Mouse (Mus musculus) adrenal gland, postnatal 4 days (tissue): Measurements from ENCODE around the gene Ifitm3. TPM values are rescaled to one million over a fixed set of nuclear protein-coding genes. Genes with fewer than 3 reads are reported as not detected.
"Not testable (repeated sequence)": the region's sequence is repeated elsewhere in the genome, so short reads cannot be mapped to it uniquely, and the experiment has no call there.

Source experiments
- DNase-seq, 2 experiments: peaks; one replicate each; pipeline ENCODE4 v3.0.0; 2021 to 2022; ENCODE audit warnings: low spot score in 2 of 2, mixed read lengths in 2 of 2
- total RNA-seq, 2 experiments: library from RNA; stranded (reverse); gene quantifications; 2 replicates each; pipeline ENCODE4 v1.2.3; 2021

Ifitm3 gene
- total RNA-seq, 2 experiments from 2014 or later, result 109 to 115 TPM

DNA sequence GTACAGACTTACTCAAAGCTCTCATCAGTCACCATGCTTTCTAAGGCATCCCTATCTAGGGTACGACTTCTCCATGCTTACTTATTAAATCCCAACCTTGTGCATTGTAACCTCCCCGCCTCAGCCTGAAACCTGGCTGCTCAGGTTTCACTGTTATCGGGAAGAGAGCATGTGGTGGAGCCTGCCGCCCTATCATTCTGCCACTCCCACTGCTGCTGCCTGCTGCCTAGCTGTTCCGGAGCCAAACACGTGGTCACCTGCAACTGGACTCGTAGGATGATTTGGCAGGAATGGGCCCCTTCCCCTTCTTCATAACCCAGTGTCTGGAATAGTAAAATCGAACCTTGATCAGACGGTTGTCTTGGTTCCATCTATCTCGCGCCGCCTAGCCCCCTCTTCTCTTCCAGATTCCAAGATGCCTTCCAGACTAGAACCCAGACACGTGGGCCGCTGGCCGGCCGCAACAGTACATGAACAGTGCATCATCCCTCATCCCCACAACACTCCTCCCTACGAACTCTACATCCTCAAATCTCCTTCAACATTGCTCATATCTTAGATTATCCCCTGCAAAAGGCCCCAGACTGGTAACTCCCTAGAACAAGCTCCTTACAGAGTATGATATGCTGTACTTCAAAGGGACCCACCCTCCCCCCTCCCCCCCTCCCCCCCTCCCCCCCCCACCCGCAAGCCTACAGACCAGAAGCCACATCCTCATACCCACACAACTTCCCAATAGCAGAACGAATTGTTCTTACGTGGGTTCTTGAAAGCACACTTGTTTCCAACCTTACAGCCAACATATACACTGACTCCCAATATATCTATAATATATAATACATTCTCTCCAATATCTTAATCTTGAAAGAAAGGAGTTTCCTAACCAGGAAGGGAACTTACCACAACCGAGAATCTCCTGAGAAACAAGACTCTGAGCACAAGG lies 27.8 kb upstream of the Ifitm3 start:
- DNase-seq, result no peak

DNA sequence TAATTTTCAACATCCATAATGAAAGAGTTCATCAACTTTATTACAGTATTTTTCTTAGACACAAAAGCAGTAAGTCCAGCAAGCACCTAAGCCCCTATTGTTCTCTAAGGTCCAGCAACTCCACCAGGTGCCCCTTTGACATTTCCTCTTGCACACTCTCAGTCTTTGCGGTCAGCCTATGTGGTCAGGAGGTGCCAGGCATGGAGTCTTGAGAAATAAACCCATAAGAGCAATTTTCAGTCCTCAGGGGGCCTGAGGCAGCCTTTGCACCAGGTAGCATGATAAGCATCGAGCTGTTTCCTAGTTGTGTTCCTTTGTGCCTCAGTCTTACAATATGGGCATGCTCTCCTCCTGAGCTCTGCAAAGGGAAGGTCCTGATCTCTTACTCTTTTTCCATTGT lies 26.1 kb upstream of the Ifitm3 start:
- not testable (repeated sequence) for DNase-seq

DNA sequence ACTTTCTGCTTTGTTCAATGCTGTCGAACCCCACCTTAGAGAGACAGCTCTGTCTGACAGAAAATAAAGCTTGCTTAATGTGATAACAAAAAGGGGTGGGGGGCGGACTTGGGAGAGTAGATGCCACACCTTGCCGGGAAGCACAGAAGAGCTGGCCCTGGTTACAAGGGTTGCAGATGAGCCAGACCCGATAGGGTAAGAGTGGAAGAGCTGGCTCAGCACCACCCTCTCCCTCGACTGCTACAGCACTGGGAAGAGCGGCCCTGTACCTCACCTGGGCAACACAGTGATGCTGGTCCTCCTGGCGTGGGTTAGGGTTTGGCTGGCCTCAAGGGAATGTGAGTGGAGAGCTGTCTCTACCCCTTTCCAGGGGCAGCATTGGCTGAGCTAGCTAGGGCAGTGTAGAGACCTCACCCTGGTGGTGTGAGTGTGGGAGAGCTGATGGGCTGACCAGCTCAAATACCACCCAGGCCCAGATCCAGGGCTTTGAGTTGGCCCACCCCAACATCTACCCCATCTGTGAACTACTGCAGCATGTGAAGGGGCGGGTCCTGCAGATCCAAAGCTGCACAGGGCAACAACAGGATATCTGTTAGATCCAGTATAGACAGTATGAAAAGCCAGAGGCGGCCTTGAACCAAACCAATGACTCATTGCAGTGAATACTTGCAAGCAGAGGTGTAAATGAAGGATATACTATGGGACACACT lies 22.0 kb upstream of the Ifitm3 start:
- DNase-seq, result no peak

DNA sequence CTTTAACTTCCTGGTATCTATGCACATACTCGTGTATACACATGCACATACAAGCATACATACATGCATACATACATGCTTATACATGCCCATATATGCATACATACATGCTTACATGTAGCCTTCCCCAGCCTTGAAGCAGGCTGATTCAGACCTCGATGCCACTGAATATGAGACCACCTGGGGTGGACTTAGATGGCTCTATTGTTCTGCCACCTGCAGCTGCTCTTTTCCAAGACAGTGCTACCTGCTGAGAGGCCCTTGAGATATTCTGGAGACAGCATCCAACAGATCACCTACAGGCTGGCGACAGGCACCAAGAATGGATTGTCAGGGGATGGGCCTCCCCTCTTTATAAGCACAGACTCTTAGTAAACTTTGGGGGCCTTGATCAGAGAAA lies 19.8 kb upstream of the Ifitm3 start:
- no peak for DNase-seq

DNA sequence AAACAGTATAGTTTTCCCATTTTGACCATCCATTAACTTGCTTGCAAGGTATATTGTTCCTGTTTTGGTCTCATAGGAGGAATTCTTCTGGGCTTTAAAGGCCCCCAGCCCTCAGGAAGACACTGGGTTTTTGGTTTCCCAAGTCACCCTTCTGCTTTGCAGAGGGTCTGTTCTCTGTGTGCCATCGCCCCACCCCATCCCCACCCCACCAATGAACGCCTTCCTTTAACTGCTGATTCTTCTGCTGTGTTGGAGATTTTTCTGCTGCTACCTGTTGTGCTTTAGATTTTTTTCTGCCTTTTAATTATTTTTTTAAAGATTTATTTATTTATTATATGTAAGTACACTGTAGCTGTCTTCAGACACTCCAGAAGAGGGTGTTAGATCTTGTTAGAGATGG lies 18.3 kb upstream of the Ifitm3 start, which contains the start of gene Gm17387:
Gene Gm17387 (plus strand): TSS at position 301 of the 400 bp plus-strand sequence.
- DNase-seq, result no peak

DNA sequence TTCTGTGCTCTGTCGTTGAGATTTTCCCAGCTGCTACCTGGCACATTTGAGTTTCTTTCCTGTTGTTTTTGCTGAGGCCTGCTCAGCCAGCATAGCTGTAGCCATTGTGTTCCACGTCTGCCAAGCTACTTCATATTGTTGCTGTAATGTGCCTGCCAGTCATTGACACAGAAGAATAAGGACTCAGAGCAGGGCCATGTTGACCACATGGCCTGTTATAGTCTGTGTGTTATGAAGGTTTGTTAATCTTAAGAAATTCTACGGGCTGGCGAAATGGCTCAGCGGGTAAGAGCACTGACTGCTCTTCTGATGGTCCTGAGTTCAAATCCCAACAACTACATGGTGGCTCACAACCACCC lies 16.1 kb upstream of the Ifitm3 start:
- no peak for DNase-seq

DNA sequence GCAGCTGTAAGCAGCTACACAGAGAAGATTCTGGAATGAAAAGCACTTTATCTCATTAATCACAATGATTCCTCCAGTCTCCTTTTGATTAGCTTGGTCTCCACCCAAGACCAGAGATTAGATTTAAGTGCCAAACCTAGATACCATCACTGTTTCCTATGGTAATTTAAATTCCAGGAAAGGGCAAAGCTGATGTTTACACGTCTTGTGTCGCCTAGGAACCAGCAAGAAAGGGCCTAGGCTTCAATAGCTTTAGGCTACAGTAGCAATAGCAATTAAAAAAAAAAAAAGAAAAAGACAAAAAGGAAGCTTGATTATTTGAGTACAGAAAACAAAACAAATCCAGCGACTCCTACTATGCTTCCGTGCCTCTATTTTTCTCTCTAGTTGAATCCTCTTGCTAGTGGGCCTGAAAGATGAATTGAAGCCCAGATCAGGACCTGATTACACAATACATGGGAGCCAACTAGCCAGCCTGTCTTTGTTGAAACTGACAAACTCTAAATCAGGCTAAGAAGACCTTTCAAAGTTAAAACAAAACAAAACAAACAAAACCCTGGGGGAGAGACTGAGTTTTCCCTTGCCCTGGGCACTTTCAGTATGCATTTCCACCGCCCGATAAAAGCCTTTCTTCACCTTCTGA lies 15.6 kb upstream of the Ifitm3 start:
- DNase-seq, result no peak

DNA sequence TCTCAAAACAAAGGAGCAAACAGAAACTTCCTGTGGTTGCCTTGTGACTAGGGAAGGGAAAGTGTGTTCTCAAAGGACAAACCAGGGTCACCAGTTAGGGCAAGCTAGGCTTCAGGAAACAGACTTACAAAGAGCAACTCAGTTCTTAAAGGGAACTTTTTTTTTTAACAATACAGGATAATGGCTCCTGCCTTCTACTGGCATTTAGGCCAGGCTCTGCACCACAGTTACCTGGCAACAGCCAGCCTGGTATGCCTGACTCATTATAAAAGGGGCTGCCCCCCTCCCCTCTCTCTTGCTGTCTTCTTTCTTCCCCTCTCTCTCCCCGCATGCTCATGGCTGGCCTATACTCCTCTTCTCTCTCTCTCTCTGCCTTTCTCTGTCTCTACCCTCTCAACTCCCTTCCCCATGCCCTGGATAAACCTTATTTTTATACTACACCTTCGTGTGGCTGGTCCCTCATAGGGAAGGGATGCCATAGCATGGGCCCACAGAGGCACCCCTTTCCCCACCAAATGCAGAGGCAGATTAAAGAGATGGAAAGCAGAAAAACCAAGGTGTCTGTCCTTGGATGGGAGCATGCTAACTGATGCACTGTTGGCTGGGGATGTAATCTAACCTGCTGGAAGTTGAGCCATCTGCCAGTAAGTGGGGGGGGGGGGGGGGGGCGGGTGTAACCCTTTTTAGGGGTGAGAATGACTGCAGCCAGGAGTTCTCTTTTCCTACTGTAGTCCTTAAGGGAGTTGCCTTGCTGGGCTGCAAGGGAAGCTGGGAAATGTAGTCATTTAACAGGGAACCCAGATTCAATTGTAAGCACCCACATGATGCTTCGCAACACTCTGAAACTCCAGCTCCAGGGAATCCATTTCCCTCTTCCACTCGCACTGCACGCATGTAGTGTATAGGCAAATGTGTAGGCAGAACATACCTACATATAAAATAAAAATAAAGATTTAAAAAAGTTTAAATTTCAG lies 14.6 kb upstream of the Ifitm3 start:
- DNase-seq, result no peak

DNA sequence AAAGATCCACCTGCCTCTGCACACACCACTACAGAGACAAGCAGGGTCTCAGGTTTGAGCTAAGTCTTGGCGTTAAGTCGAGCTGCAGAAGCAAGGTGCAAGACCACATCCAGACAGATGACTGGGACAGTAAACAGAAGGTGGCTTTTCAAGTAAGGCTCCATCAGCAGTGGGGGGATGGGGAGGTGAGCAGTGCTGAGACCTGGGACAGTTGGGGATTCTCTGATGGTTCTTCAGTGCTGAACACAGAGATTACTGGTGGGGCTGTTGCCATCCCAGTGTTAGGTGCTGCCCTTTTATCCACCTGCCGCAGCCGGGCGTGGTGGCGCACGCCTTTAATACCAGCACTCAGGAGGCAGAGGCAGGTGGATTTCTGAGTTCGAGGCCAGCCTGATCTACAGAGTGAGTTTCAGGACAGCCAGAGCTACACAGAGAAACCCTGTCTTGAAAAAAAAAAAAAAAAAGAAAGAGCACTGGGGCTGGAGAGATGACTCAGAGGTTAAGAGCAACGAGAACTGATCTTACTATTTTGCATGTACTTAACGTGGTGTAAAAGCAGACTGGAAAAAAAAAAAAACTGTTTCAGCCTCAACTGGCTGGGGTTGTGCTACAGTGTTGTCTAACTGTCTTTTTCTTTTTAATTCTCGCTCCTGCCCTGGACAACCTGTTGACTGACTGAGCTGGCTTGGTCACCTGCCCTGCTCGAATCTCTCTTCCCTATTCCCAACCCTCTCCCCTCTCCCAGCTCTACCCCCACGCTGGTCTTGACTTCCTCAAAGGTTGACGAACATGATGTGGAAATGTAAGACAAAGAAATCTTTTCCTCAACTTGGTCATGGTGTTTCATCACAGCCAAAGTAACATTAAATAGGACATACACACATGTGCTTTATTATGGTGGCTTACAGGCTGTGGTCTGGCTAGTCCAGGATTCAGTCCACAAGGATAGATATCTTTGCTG lies 11.2 kb upstream of the Ifitm3 start:
- DNase-seq, result no peak

DNA sequence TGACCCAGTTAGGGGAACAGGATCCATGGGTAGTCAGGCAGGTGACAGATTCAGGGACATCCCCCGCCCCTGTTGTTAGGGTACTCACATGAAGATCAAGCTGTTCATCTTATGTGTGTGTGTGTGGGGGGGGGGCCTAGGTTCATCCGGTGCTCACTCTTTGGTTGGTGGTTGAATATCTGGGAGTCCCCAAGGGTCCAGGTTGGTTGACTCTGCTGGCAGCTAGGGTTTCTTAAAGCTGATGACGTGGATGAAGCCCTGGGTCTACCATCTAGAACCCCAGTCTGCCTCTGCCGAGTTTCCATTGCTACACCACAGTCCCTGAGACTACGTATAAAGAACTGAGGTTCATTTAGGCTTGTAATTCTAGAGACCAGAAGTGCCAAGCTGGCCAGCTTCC lies 8.5 kb upstream of the Ifitm3 start:
- no peak for DNase-seq

DNA sequence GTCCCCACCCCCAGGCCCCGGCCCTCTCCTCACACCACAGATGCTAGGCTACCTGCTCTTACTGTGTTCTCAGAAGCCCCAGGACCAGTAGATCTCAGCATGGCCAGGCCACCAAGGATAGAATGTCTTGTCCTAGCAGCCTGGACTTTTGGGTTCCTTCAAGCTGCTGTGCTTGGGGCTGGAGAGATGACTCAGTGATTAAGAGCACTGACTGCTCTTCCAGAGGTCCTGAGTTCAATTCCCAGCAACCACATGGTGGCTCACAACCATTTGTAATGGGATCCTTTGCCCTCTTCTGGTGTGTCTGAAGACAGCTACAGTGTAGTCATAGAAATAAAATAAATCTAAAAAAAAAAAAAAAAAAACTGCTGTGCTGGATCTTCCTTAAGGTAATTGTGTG lies 7.3 kb upstream of the Ifitm3 start, which contains the start of gene Ifitm6:
Gene Ifitm6 (minus strand): TSS at position 101 of the 400 bp plus-strand sequence.
- not testable (repeated sequence) for DNase-seq

DNA sequence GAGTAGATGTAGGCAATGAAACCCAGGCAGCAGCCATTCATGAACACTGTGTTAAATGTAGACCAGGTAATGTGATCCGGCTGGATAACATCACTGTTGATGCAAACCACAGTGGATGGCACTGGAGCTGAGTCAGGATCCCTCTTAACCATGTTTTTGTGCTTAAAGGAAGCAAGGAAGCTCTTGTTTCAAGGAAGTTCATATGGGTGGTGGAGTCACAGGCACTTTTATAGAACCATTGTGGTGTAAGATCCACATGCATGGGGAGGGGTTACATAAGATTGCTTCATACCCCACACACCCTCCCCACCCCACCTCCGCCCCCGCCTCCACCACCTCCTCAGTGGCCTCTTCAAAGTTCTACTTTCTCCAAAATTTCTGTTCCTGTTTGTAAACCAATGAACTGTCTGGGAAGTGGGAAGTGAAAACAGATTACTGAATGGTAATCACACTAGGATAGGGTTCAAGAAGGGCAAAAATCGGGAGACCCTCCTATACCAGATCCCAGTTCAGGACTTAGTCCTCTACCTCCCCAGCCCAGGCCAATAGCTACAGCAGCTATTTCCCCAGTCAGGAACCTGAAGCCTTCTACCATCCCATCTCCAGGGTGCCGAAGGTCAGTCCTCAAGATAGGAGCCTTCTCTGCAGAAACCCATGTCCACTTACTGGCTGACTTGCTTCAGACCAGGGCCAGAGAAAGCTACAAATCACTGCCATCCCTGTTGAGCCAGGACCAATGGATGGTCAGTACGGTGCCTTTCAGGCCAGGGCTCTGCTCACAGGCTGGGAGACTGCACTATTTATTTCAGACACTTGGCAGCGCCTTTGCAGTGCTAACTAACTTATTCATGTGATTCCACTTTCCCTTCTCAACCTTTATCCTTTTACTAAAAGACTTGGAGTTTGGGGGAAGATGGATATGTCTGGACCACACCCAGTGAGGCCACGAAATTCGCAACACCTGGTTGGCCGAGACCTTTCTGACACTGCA lies 6.4 kb upstream of the Ifitm3 start:
- DNase-seq, result no peak

DNA sequence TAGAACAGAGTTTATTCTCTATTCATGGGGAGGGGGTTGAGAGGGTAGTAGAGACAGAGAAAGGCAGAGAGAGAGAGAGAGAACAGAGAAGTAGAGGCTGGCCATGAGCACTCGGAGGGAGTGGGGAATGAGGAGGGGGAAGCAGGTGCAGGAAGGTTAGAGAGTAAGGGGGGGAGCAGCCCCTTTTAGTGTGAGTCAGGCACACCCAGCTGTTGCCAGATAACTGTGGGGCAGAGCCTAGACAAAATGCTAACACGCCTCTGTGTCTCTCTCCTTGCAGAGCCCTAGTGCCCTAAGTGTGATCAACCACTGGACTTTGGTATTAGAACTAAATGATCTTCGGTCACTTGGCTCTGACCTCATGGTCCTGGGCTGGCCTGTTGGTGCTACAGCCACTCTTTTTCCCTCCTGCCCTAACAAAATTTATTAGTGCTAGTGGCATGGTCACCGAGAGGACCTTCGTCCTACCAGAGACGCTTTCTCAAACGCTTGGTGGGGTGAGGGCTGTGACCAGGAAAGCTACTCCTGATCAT lies 734 bp upstream of the Ifitm3 start:
- DNase-seq, result no peak

DNA sequence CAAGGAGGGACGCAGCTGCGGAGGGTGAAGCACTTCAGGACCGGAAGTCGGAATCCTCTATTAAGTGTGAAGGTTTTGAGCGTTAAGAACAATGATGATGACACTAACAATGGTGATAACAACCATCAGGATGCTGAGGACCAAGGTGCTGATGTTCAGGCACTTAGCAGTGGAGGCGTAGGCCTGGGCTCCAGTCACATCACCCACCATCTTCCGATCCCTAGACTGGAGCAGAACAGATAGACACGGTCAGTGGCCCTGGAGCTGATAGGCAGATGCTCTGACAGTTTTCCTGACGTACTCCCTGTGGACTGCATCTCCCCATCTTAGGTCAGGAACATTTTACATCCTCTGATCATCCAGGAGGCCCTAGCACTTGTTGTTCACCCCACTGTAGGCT lies 905 bp downstream of the Ifitm3 start:
- no peak for DNase-seq

DNA sequence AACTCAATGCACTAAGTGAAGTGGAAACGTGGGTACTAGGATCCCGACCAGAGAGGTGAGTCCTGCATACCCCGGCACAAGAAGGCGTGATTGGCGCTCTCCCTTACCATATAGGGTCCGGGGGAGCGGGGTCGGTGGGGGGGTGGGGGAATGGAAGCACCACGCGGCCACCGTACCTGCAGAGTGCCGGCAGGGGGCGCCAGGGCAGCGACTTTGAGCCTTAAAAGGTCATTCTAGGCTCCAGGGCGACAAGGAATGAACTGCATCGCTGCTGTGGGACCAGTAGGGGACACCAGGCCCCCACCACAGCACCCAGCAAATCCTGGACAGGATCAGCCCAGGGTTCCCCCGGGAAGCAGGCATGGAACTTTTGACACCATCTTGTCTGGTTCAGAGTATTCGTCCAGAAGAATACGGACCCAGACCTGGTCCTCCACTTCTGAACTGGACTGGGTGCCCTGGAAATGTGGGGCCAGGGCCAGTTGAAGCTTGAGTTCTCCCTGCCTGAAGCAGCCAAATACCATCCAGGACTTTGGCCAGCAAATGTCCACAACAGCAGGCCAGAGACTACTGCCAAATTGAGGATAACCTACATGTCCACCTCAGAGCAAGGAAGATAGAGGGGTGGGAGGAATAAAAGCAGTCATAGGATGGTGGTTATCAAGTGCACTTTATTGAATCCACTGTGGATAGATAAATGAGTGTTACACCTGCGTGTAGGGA lies 1.5 kb downstream of the Ifitm3 start:
- peak; percentile 36 to 70 for DNase-seq

DNA sequence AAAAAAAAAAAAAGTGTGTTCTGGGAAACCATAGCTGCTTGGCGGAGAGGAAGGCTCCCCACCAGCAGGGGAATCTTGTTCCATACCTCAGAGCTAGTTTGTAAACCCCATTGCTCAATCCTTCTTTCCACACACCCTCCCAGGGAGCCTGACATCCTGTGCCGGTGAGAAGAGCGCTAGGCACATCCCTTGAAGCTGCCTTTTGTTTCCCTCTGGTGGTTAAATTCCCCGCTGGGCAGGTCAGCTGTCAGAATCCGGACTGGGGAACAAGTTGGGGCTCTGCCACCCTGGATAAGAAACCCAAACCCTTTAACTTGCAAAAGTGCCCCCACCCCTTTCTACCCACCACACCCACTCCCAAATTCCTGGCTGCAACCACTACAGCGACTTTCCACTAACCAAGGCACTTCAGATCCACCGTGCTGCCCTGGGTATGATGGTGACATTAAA lies 2.2 kb downstream of the Ifitm3 start:
- DNase-seq, result no peak

DNA sequence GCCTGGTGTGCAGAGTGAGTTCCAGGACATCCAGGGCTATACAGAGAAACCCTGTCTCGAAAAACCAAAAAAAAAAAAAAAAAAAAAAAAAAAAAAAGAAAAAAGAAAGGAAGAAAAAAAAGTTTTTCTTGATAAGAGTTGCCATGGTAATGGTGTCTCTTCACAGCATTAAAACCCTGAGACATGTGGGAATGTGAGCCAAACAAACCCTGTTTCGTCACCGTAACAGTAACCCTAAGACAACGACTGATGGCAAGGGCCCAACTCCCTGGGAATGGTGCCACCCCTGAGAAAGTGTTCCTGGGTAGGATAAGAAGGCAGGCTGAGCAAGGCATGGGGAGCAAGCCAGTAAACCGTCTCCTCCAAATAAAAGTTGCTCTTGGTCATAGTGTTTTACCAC lies 3.7 kb downstream of the Ifitm3 start:
- no peak for DNase-seq
